Comparison of ENCODE assay signal across 7 mouse cellular contexts in the genomic region with DNA sequence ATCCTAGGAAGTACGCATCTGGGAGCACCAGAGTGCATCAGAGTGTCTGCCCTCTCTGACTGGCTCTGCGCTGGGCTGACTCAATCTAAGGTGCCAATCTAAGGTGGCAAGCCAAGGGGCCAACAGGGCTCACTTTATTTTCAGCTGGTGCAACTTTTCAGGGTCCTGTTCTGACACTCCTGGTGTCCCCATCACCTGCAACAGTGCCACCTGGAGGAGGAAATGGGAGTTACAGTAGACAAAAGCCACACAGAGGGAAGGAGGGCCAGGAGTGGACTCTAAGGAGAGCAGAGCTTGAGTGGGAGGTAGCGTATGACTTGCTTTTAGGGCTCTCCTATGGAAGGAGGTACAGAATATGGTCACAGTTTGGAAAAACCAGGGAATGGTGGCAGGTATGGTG. TPM values are rescaled to one million over a fixed set of nuclear protein-coding genes. Genes with fewer than 3 reads are reported as not detected.
DNase-seq lines count a peak whose midpoint lies in the region; ATAC-seq and TF ChIP-seq lines count a peak whose summit lies in the region.

No protein-coding gene starts in this region.

- WGBS in hindbrain, embryonic 10.5 days, result 75% methylated on average over 3 of the region's 3 CpGs

- intact Hi-C loops in left cerebral cortex, adult 2 months (cut with DNase I), result loop anchor here (1.0 to 10.0 kb wide), 3 partner anchors 58 to 150 kb away; a partner anchor contains a TSS

- peak; percentile 66 for TF ChIP-seq RAD21 in MEL (IDR thresholded peaks at IDR 0.05; ENCODE audit: low read depth, low read length)

- H3K4me1 ChIP-seq in MEL (ENCODE audit: control insufficient read depth in 1 of 2, insufficient read depth in 2 of 2, low read length in 2 of 2), result peaks cover 3 to 43% of the 10 kb centered on the region in 2 experiments; a peak in 3 of 4 replicates
- peaks cover 82% of the 10 kb centered on the region for H3K4me1 ChIP-seq in hindbrain, embryonic 10.5 days (replicated peaks)
- H3K4me1 ChIP-seq in megakaryocyte, embryonic 14.5 days, result peaks cover 92% of the 10 kb centered on the region

- H3K27ac ChIP-seq in MEL (ENCODE audit: control insufficient read depth, low read depth, low read length), result no peak overlapping the region
- H3K27ac ChIP-seq in hindbrain, embryonic 10.5 days, result no peak overlapping the region
- peak overlapping the region; percentile 2; the same call in 1 of the 2 replicates for H3K27ac ChIP-seq in left cerebral cortex, adult 2 months

- TF ChIP-seq CTCF in MEL (IDR thresholded peaks at IDR 0.05 in 2 of 3, conservative IDR thresholded peaks at IDR 0.05 in 1 of 3; ENCODE audit: control insufficient read depth in 1 of 3, insufficient read depth in 1 of 3, low read depth in 2 of 3, low read length in 3 of 3, poor library complexity in 1 of 3, severe bottlenecking in 1 of 3), result peak; percentile 78 to 91 (median 81)
- TF ChIP-seq CTCF in left cerebral cortex, adult 2 months (IDR thresholded peaks at IDR 0.05), result peak; percentile 91

- TF ChIP-seq POLR2A in MEL (IDR thresholded peaks at IDR 0.05; ENCODE audit: control insufficient read depth in 1 of 2, insufficient read depth in 1 of 2, low read depth in 1 of 2, low read length in 2 of 2, poor library complexity in 1 of 2), result no peak

- TF ChIP-seq EP300 in MEL (IDR thresholded peaks at IDR 0.05; ENCODE audit: low read depth in 1 of 2, low read length in 2 of 2), result no peak

- H3K9ac ChIP-seq in MEL (ENCODE audit: control insufficient read depth, low read depth, low read length, poor library complexity, severe bottlenecking), result no peak overlapping the region

- DNase-seq in MEL (ENCODE audit: low read depth, low spot score), result peak; percentile 80
- DNase-seq in c-Kit-negative CD71-positive TER-119-positive erythroid progenitor cells, embryonic 14.5 days (ENCODE audit: low read depth, low spot score), result peak; percentile 81
- DNase-seq in hindbrain, embryonic 10.5 days (ENCODE audit: low spot score), result peak; percentile 81
- peak; percentile 72 to 85 for DNase-seq in left cerebral cortex, adult 2 months (ENCODE audit: extremely low spot score in 1 of 2, low spot score in 2 of 2)
- DNase-seq in right cerebral cortex, postnatal 14 days, result peak; percentile 79

- no peaks in the 10 kb centered on the region for H3K27me3 ChIP-seq in MEL (ENCODE audit: control insufficient read depth in 1 of 2, insufficient read depth in 2 of 2, low read length in 2 of 2)
- H3K27me3 ChIP-seq in hindbrain, embryonic 10.5 days (ENCODE audit: insufficient read depth, poor library complexity, severe bottlenecking), result peaks cover 51% of the 10 kb centered on the region
- H3K27me3 ChIP-seq in megakaryocyte, embryonic 14.5 days (replicated peaks), result peaks cover 28% of the 10 kb centered on the region

- no peaks in the 10 kb centered on the region for H3K9me3 ChIP-seq in MEL (replicated peaks; ENCODE audit: insufficient read depth, low read length)
- H3K9me3 ChIP-seq in hindbrain, embryonic 10.5 days, result no peaks in the 10 kb centered on the region
- H3K9me3 ChIP-seq in megakaryocyte, embryonic 14.5 days, result no peaks in the 10 kb centered on the region

- no peak overlapping the region for H3K4me3 ChIP-seq in MEL (ENCODE audit: control insufficient read depth in 1 of 2, insufficient read depth in 1 of 2, low read depth in 2 of 2, low read length in 2 of 2)
- peak overlapping the region; percentile 64; the same call in 1 of the 2 replicates for H3K4me3 ChIP-seq in hindbrain, embryonic 10.5 days
- H3K4me3 ChIP-seq in left cerebral cortex, adult 2 months, result 0 out of 2 replicates have a peak overlapping the region, but pooled peaks have one; percentile 9
- peak overlapping the region; percentile 20 for H3K4me3 ChIP-seq in megakaryocyte, embryonic 14.5 days (replicated peaks)

- ATAC-seq in erythroid progenitor cell, adult 5-6 weeks (replicated peaks; ENCODE audit: low FRiP score, poor library complexity, severe bottlenecking), result peak; percentile 34

- peaks cover 32% of the 10 kb centered on the region for H3K79me2 ChIP-seq in MEL (ENCODE audit: control insufficient read depth, insufficient read depth, low read length, poor library complexity)

- peaks cover 5 to 18% of the 10 kb centered on the region in 2 experiments; a peak in 3 of 4 replicates for H3K36me3 ChIP-seq in MEL (ENCODE audit: control insufficient read depth in 1 of 2, insufficient read depth in 2 of 2, low read length in 2 of 2)
- peaks cover 43% of the 10 kb centered on the region for H3K36me3 ChIP-seq in hindbrain, embryonic 10.5 days
- H3K36me3 ChIP-seq in megakaryocyte, embryonic 14.5 days (replicated peaks; ENCODE audit: low read length), result peaks cover 42% of the 10 kb centered on the region

TF ChIP-seq in MEL, 35 proteins besides CTCF, POLR2A, EP300 and RAD21:
- TF ChIP-seq MYC (IDR thresholded peaks at IDR 0.05; ENCODE audit: low read depth, low read length), result no peak
- no peak for TF ChIP-seq ZNF384 (IDR thresholded peaks at IDR 0.05; ENCODE audit: low read depth, low read length)
- no peak for TF ChIP-seq MAZ (IDR thresholded peaks at IDR 0.05; ENCODE audit: low read depth, low read length)
- no peak for TF ChIP-seq JUND (IDR thresholded peaks at IDR 0.05; ENCODE audit: low read depth, low read length)
- TF ChIP-seq SMC3 (IDR thresholded peaks at IDR 0.05; ENCODE audit: low read depth, low read length), result peak; percentile 89
- no peak for TF ChIP-seq ZMIZ1 (IDR thresholded peaks at IDR 0.05; ENCODE audit: low read depth, low read length)
- TF ChIP-seq NRF1 (IDR thresholded peaks at IDR 0.05; ENCODE audit: insufficient read depth, low read depth, low read length, poor library complexity, severe bottlenecking), result no peak
- no peak for TF ChIP-seq POLR2AphosphoS5 (IDR thresholded peaks at IDR 0.05; ENCODE audit: borderline replicate concordance, low read depth, low read length)
- TF ChIP-seq SIN3A (IDR thresholded peaks at IDR 0.05; ENCODE audit: low read length), result peak; percentile 32; the same call in 1 of the 2 replicates
- peak; percentile 60 for TF ChIP-seq ZC3H11A (IDR thresholded peaks at IDR 0.05; ENCODE audit: low read depth, low read length)

RNA-seq across cellular contexts. Expression of a gene that starts 1.7 kb away (rescaled TPM):
- 200 and 204 TPM in 2 replicates for total RNA-seq in MEL (2012; rRNA removed)
- polyA plus RNA-seq in MEL (2012; ENCODE audit: insufficient read depth in 1 of 2, insufficient read length in 2 of 2, low read depth in 1 of 2, low replicate concordance in 2 of 2, missing spikeins in 1 of 2), result 100 to 1,000 TPM in 1 of 2 experiments, not detected in 1; 145 TPM
- total RNA-seq in erythroid progenitor cell, adult 5-6 weeks (2015; ENCODE audit: low replicate concordance), result 22.3 TPM in 1 of 2 replicates, not detected in the other
- 17.8 and 19.6 TPM in 2 replicates for total RNA-seq in erythroid progenitor cell, adult 5-6 weeks (2017; ENCODE audit: low replicate concordance)
- 131 and 148 TPM in 2 replicates for polyA plus RNA-seq in hindbrain, embryonic 10.5 days (2016; fragmentation: Nextera tagmentation; extraction: Ambion mirVana)
- total RNA-seq in left cerebral cortex, adult 2 months (2021), result 100 to 1,000 TPM; 108 to 110 TPM
- polyA plus RNA-seq in megakaryocyte, embryonic 14.5 days (2012; ENCODE audit: insufficient read depth, low replicate concordance), result 135 and 319 TPM in 2 replicates

RNA-seq across cellular contexts. Expression of a gene that starts 5.8 kb away (rescaled TPM):
- total RNA-seq in MEL (2012; rRNA removed), result 3,582 and 3,633 TPM in 2 replicates
- 1,000 to 10,000 TPM in 1 of 2 experiments, not detected in 1; 2,814 TPM for polyA plus RNA-seq in MEL (2012; ENCODE audit: insufficient read depth in 1 of 2, insufficient read length in 2 of 2, low read depth in 1 of 2, low replicate concordance in 2 of 2, missing spikeins in 1 of 2)
- total RNA-seq in erythroid progenitor cell, adult 5-6 weeks (2015; ENCODE audit: low replicate concordance), result 1,194 and 1,251 TPM in 2 replicates
- total RNA-seq in erythroid progenitor cell, adult 5-6 weeks (2017; ENCODE audit: low replicate concordance), result 418 and 1,480 TPM in 2 replicates
- 914 and 933 TPM in 2 replicates for polyA plus RNA-seq in hindbrain, embryonic 10.5 days (2016; fragmentation: Nextera tagmentation; extraction: Ambion mirVana)
- total RNA-seq in left cerebral cortex, adult 2 months (2021), result 100 to 1,000 TPM; 788 to 861 TPM
- polyA plus RNA-seq in megakaryocyte, embryonic 14.5 days (2012; ENCODE audit: insufficient read depth, low replicate concordance), result 499 and 989 TPM in 2 replicates

RNA-seq across cellular contexts. Expression of a gene that starts 11.9 kb away (rescaled TPM):
- 3.8 and 6.6 TPM in 2 replicates for total RNA-seq in MEL (2012; rRNA removed)
- polyA plus RNA-seq in MEL (2012; ENCODE audit: insufficient read depth in 1 of 2, insufficient read length in 2 of 2, low read depth in 1 of 2, low replicate concordance in 2 of 2, missing spikeins in 1 of 2), result 10 to 100 TPM in 1 of 2 experiments, not detected in 1; 26.6 TPM
- total RNA-seq in erythroid progenitor cell, adult 5-6 weeks (2015; ENCODE audit: low replicate concordance), result not detected in 2 replicates
- total RNA-seq in erythroid progenitor cell, adult 5-6 weeks (2017; ENCODE audit: low replicate concordance), result 1.4 TPM in 1 of 2 replicates, not detected in the other
- polyA plus RNA-seq in hindbrain, embryonic 10.5 days (2016; fragmentation: Nextera tagmentation; extraction: Ambion mirVana), result 4.5 and 10.3 TPM in 2 replicates
- total RNA-seq in left cerebral cortex, adult 2 months (2021), result 1 to 10 TPM; 2.6 to 3.0 TPM
- not detected in 2 replicates for polyA plus RNA-seq in megakaryocyte, embryonic 14.5 days (2012; ENCODE audit: insufficient read depth, low replicate concordance)

RNA-seq across cellular contexts. Expression of a gene that starts 17.7 kb away (rescaled TPM):
- not detected in 2 replicates for total RNA-seq in MEL (2012; rRNA removed)
- polyA plus RNA-seq in MEL (2012; ENCODE audit: insufficient read depth in 1 of 2, insufficient read length in 2 of 2, low read depth in 1 of 2, low replicate concordance in 2 of 2, missing spikeins in 1 of 2), result not detected
- 3.2 TPM in 1 of 2 replicates, not detected in the other for total RNA-seq in erythroid progenitor cell, adult 5-6 weeks (2015; ENCODE audit: low replicate concordance)
- not detected in 2 replicates for total RNA-seq in erythroid progenitor cell, adult 5-6 weeks (2017; ENCODE audit: low replicate concordance)
- polyA plus RNA-seq in hindbrain, embryonic 10.5 days (2016; fragmentation: Nextera tagmentation; extraction: Ambion mirVana), result 11.1 and 11.5 TPM in 2 replicates
- total RNA-seq in left cerebral cortex, adult 2 months (2021), result 100 to 1,000 TPM; 295 to 302 TPM
- polyA plus RNA-seq in megakaryocyte, embryonic 14.5 days (2012; ENCODE audit: insufficient read depth, low replicate concordance), result not detected in 2 replicates

RNA-seq across cellular contexts. Expression of a gene that starts 22.7 kb away (rescaled TPM):
- total RNA-seq in MEL (2012; rRNA removed), result 212 and 215 TPM in 2 replicates
- polyA plus RNA-seq in MEL (2012; ENCODE audit: insufficient read depth in 1 of 2, insufficient read length in 2 of 2, low read depth in 1 of 2, low replicate concordance in 2 of 2, missing spikeins in 1 of 2), result 100 to 1,000 TPM in 1 of 2 experiments, not detected in 1; 349 TPM
- 28.9 and 45.8 TPM in 2 replicates for total RNA-seq in erythroid progenitor cell, adult 5-6 weeks (2015; ENCODE audit: low replicate concordance)
- total RNA-seq in erythroid progenitor cell, adult 5-6 weeks (2017; ENCODE audit: low replicate concordance), result 74.7 and 94.6 TPM in 2 replicates
- polyA plus RNA-seq in hindbrain, embryonic 10.5 days (2016; fragmentation: Nextera tagmentation; extraction: Ambion mirVana), result 311 and 360 TPM in 2 replicates
- 100 to 1,000 TPM; 392 to 410 TPM for total RNA-seq in left cerebral cortex, adult 2 months (2021)
- polyA plus RNA-seq in megakaryocyte, embryonic 14.5 days (2012; ENCODE audit: insufficient read depth, low replicate concordance), result 3,667 and 5,102 TPM in 2 replicates

Comparison
In these comparisons a context has a peak if more than half of its experiments do, and no peak if none do; other contexts are left out.
1. H3K4me3 ChIP-seq: peak in hindbrain, embryonic 10.5 days (single experiment), left cerebral cortex, adult 2 months (single experiment) and megakaryocyte, embryonic 14.5 days (single experiment); none in MEL (0 of 2).
2. Peak in every context shown above with its lines, with median percentiles within 50 percentile points of each other: DNase-seq.